ENCODE assay signal across 10 mouse cellular contexts in the genomic region with DNA sequence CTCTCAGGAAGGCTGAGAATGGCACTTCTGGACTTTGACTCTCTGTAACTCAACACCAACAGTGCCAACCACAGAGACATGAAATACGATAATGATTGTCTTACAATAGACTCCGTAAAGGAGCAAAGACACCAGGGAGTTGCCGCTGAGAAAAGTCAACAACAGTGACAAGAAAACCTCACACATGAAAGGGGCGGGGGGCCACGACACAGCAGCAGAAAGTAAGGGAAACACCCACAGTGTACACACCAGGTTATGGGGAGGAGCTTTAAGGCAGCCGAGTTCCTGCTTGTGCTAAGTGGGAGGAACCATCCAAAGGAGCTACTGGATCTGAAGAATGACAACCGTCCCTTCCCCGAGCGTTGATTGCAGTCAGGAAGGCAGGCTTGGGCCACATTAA. TPM values are rescaled to one million over a fixed set of nuclear protein-coding genes. Genes with fewer than 3 reads are reported as not detected.
DNase-seq lines count a peak whose midpoint lies in the region; ATAC-seq lines count a peak whose summit lies in the region.
"Had no signal": no experiment of that assay in that cellular context is flagged by ENCODE, and none has a peak within 500 bp of the region (broad histone marks: within the 10 kb centered on the region; RNA-seq: fewer than 3 reads in every experiment).

No protein-coding gene starts in this region.

- H3K9ac ChIP-seq in embryonic facial prominence, embryonic 14.5 days (ENCODE audit: low read depth, low read length), result no peak overlapping the region
- H3K9ac ChIP-seq: embryonic facial prominence, embryonic 12.5 days had no signal

- 0 out of 2 replicates have a peak overlapping the region, but pooled peaks have one; percentile 4 for H3K4me2 ChIP-seq in embryonic facial prominence, embryonic 14.5 days (ENCODE audit: low read depth, low read length)
- H3K4me2 ChIP-seq: embryonic facial prominence, embryonic 12.5 days had no signal

- peak; percentile 28; the same call in 1 of the 2 replicates for ATAC-seq in embryonic facial prominence, embryonic 14.5 days (ENCODE audit: low read depth)
- no peak for ATAC-seq in megakaryocyte-erythroid progenitor cell, adult 5-6 weeks (replicated peaks; ENCODE audit: low FRiP score, low TSS enrichment, poor library complexity, severe bottlenecking)
- no peak for ATAC-seq in CD4-positive, CD25-positive, alpha-beta regulatory T cell, adult 4 months

- WGBS in embryonic facial prominence, embryonic 14.5 days, result 33% methylated on average over 9 of the region's 9 CpGs

- no peaks in the 10 kb centered on the region for H3K36me3 ChIP-seq in embryonic facial prominence, embryonic 14.5 days (ENCODE audit: control insufficient read depth, insufficient read depth, low read length)
- H3K36me3 ChIP-seq: embryonic facial prominence, embryonic 12.5 days had no signal

- no peak overlapping the region for H3K27ac ChIP-seq in embryonic facial prominence, embryonic 14.5 days (replicated peaks; ENCODE audit: low read depth, low read length)
- H3K27ac ChIP-seq: embryonic facial prominence, embryonic 12.5 days had no signal

- no peak overlapping the region for H3K4me3 ChIP-seq in embryonic facial prominence, embryonic 14.5 days (ENCODE audit: low read depth, low read length)
- H3K4me3 ChIP-seq: embryonic facial prominence, embryonic 12.5 days had no signal

- DNase-seq in ZHBTc4 (ENCODE audit: low read depth, low spot score), result peak; percentile 20
- DNase-seq in embryonic facial prominence, embryonic 14.5 days (ENCODE audit: low spot score), result peak; percentile 74
- DNase-seq in kidney, postnatal 4 days, result peak; percentile 44 to 70
- DNase-seq in mesoderm, embryonic 11.5 days (ENCODE audit: low read depth, low spot score), result peak; percentile 70
- DNase-seq in urinary bladder, postnatal 25 days (ENCODE audit: low spot score), result no peak
- no peak for DNase-seq in gastrocnemius, adult 18-20 months (ENCODE audit: low spot score)
- DNase-seq: heart, adult 18-20 months had no signal

- H3K27me3 ChIP-seq in embryonic facial prominence, embryonic 14.5 days (replicated peaks; ENCODE audit: control insufficient read depth, insufficient read depth, low read length), result no peaks in the 10 kb centered on the region; the same call in 1 of the 2 replicates
- H3K27me3 ChIP-seq: embryonic facial prominence, embryonic 12.5 days had no signal

- H3K9me3 ChIP-seq in embryonic facial prominence, embryonic 14.5 days (ENCODE audit: control insufficient read depth, low read length), result no peaks in the 10 kb centered on the region
- H3K9me3 ChIP-seq: embryonic facial prominence, embryonic 12.5 days had no signal

- peaks cover 24% of the 10 kb centered on the region for H3K4me1 ChIP-seq in embryonic facial prominence, embryonic 14.5 days (ENCODE audit: control insufficient read depth, insufficient read depth, low read length)

RNA-seq across cellular contexts. Expression of a gene that starts 4.3 kb away (rescaled TPM):
- 7.5 and 8.3 TPM in 2 replicates for polyA plus RNA-seq in embryonic facial prominence, embryonic 14.5 days (2014; fragmentation: Nextera tagmentation; extraction: Ambion mirVana)
- not detected in 2 replicates for total RNA-seq in megakaryocyte-erythroid progenitor cell, adult 5-6 weeks (2014; fragmentation: Nextera tagmentation)
- 0.27 TPM in 1 of 2 replicates, not detected in the other for total RNA-seq in megakaryocyte-erythroid progenitor cell, adult 5-6 weeks (2017)
- not detected for polyA plus RNA-seq in CD4-positive, CD25-positive, alpha-beta regulatory T cell, adult 4 months (2017; shearing (Covaris generic))
- total RNA-seq in gastrocnemius, adult 18-20 months (2021), result 1 to 10 TPM; 4.7 to 5.0 TPM

Comparison
In these comparisons a context has a peak if more than half of its experiments do, and no peak if none do; other contexts are left out.
1. DNase-seq: peak in ZHBTc4 (single experiment), embryonic facial prominence, embryonic 14.5 days (single experiment), kidney, postnatal 4 days (2 of 2) and mesoderm, embryonic 11.5 days (single experiment); none in urinary bladder, postnatal 25 days (single experiment) and gastrocnemius, adult 18-20 months (single experiment).
2. RNA of a gene that starts 4.3 kb away (total RNA-seq): 4.7 to 5.0 TPM in gastrocnemius, adult 18-20 months; 0.27 TPM in megakaryocyte-erythroid progenitor cell, adult 5-6 weeks; every median in the first group is over 4 times any median in the second.